Mouse (Mus musculus): ENCODE measurements at regions not wholly inside any gene's neighbourhood (a gene's known extent, or its start where the extent isn't known, plus 50 kb on each side); places are given as distances from the start of the nearest gene placed in this dataset.
"Not testable (repeated sequence)": the region's sequence is repeated elsewhere in the genome, so short reads cannot be mapped to it uniquely, and the experiment has no call there.

GRCm38 (mm10) chr10:112613751-112614150 lies 315.1 kb downstream of the Atxn7l3b start:
- Histone ChIP-seq H3K9me3 (ENCODE audit: control insufficient read depth, low read length) (no peaks in the 10 kb centered on the region), H3K27me3 (replicated peaks; ENCODE audit: control insufficient read depth, insufficient read depth, low read length) (no peaks in the 10 kb centered on the region), H3K4me2 (no peak overlapping the region), H3K36me3 (ENCODE audit: control insufficient read depth, insufficient read depth, low read length) (no peaks in the 10 kb centered on the region), H3K27ac (ENCODE audit: low read depth, low read length) (no peak overlapping the region), H3K4me3 (ENCODE audit: low read depth, low read length) (no peak overlapping the region), H3K4me1 (replicated peaks; ENCODE audit: control insufficient read depth, insufficient read depth, low read length) (no peaks in the 10 kb centered on the region), H3K9ac (ENCODE audit: low read depth, low read length) (no peak overlapping the region)
- 81% methylated on average over 2 of the region's 2 CpGs for WGBS
- ATAC-seq (replicated peaks; ENCODE audit: low FRiP score) (no peak), DNase-seq (ENCODE audit: low spot score) (no peak)

GRCm38 (mm10) chr10:112614226-112614625 lies 314.6 kb downstream of the Atxn7l3b start:
- no peak for DNase-seq (ENCODE audit: low spot score)
- H3K27me3 ChIP-seq (replicated peaks; ENCODE audit: control insufficient read depth, insufficient read depth, low read length) = no peaks in the 10 kb centered on the region
- 60% methylated on average over 3 of the region's 3 CpGs for WGBS
- no peaks in the 10 kb centered on the region for H3K9me3 ChIP-seq (ENCODE audit: control insufficient read depth, low read length)
- H3K4me1 ChIP-seq (replicated peaks; ENCODE audit: control insufficient read depth, insufficient read depth, low read length) = no peaks in the 10 kb centered on the region
- no peak overlapping the region for H3K27ac ChIP-seq (ENCODE audit: low read depth, low read length)
- no peak overlapping the region for H3K4me2 ChIP-seq
- H3K36me3 ChIP-seq (ENCODE audit: control insufficient read depth, insufficient read depth, low read length) = no peaks in the 10 kb centered on the region
- ATAC-seq (replicated peaks; ENCODE audit: low FRiP score) = no peak
- H3K9ac ChIP-seq (ENCODE audit: low read depth, low read length) = no peak overlapping the region
- no peak overlapping the region for H3K4me3 ChIP-seq (ENCODE audit: low read depth, low read length)

- Histone ChIP-seq H3K9ac (ENCODE audit: low read depth, low read length) (no peak overlapping the region), H3K27me3 (replicated peaks; ENCODE audit: control insufficient read depth, insufficient read depth, low read length) (no peaks in the 10 kb centered on the region), H3K27ac (ENCODE audit: low read depth, low read length) (no peak overlapping the region), H3K9me3 (ENCODE audit: control insufficient read depth, low read length) (no peaks in the 10 kb centered on the region), H3K4me3 (ENCODE audit: low read depth, low read length) (no peak overlapping the region), H3K36me3 (ENCODE audit: control insufficient read depth, insufficient read depth, low read length) (no peaks in the 10 kb centered on the region), H3K4me1 (replicated peaks; ENCODE audit: control insufficient read depth, insufficient read depth, low read length) (no peaks in the 10 kb centered on the region), H3K4me2 (no peak overlapping the region)
- no peak for ATAC-seq (replicated peaks; ENCODE audit: low FRiP score)
- no peak for DNase-seq (ENCODE audit: low spot score)
- WGBS = 79% methylated on average over 3 of the region's 3 CpGs
These were observed 309.1 kb downstream of the Atxn7l3b start for GRCm38 (mm10) chr10:112619740-112620139.

GRCm38 (mm10) chr10:112629752-112630151 lies 299.0 kb downstream of the Atxn7l3b start:
- Histone ChIP-seq H3K36me3 (ENCODE audit: control insufficient read depth, insufficient read depth, low read length) (no peaks in the 10 kb centered on the region), H3K27me3 (replicated peaks; ENCODE audit: control insufficient read depth, insufficient read depth, low read length) (no peaks in the 10 kb centered on the region), H3K27ac (ENCODE audit: low read depth, low read length) (no peak overlapping the region), H3K9me3 (ENCODE audit: control insufficient read depth, low read length) (no peaks in the 10 kb centered on the region), H3K4me1 (replicated peaks; ENCODE audit: control insufficient read depth, insufficient read depth, low read length) (no peaks in the 10 kb centered on the region), H3K9ac (ENCODE audit: low read depth, low read length) (no peak overlapping the region), H3K4me2 (no peak overlapping the region), H3K4me3 (ENCODE audit: low read depth, low read length) (no peak overlapping the region)
- ATAC-seq (replicated peaks; ENCODE audit: low FRiP score) = peak; percentile 54; the same call in 1 of the 2 replicates
- no peak for DNase-seq (ENCODE audit: low spot score)
- 69% methylated on average over 3 of the region's 3 CpGs for WGBS

- no peak overlapping the region for H3K27ac ChIP-seq (ENCODE audit: low read depth, low read length)
- H3K4me2 ChIP-seq = no peak overlapping the region
- no peaks in the 10 kb centered on the region for H3K27me3 ChIP-seq (replicated peaks; ENCODE audit: control insufficient read depth, insufficient read depth, low read length)
- ATAC-seq (replicated peaks; ENCODE audit: low FRiP score) (no peak), DNase-seq (ENCODE audit: low spot score) (no peak)
- H3K4me1 ChIP-seq (replicated peaks; ENCODE audit: control insufficient read depth, insufficient read depth, low read length) = no peaks in the 10 kb centered on the region
- no peaks in the 10 kb centered on the region for H3K9me3 ChIP-seq (ENCODE audit: control insufficient read depth, low read length)
- no peaks in the 10 kb centered on the region for H3K36me3 ChIP-seq (ENCODE audit: control insufficient read depth, insufficient read depth, low read length)
- no peak overlapping the region for H3K4me3 ChIP-seq (ENCODE audit: low read depth, low read length)
- H3K9ac ChIP-seq (ENCODE audit: low read depth, low read length) = no peak overlapping the region
- 59% methylated on average over 1 of the region's 1 CpGs for WGBS
These were observed 293.6 kb downstream of the Atxn7l3b start for GRCm38 (mm10) chr10:112635199-112635598.

- Histone ChIP-seq H3K27ac (ENCODE audit: low read depth, low read length) (no peak overlapping the region), H3K9ac (ENCODE audit: low read depth, low read length) (no peak overlapping the region), H3K4me2 (no peak overlapping the region), H3K27me3 (replicated peaks; ENCODE audit: control insufficient read depth, insufficient read depth, low read length) (no peaks in the 10 kb centered on the region), H3K9me3 (ENCODE audit: control insufficient read depth, low read length) (no peaks in the 10 kb centered on the region), H3K36me3 (ENCODE audit: control insufficient read depth, insufficient read depth, low read length) (no peaks in the 10 kb centered on the region), H3K4me1 (replicated peaks; ENCODE audit: control insufficient read depth, insufficient read depth, low read length) (no peaks in the 10 kb centered on the region), H3K4me3 (ENCODE audit: low read depth, low read length) (no peak overlapping the region)
- DNase-seq (ENCODE audit: low spot score) (no peak), ATAC-seq (replicated peaks; ENCODE audit: low FRiP score) (no peak)
- 82% methylated on average over 2 of the region's 2 CpGs for WGBS
These were observed 292.2 kb downstream of the Atxn7l3b start for GRCm38 (mm10) chr10:112636574-112636973.

GRCm38 (mm10) chr10:112640551-112640950 lies 288.2 kb downstream of the Atxn7l3b start:
- not testable (repeated sequence) for H3K4me1 ChIP-seq (replicated peaks; ENCODE audit: control insufficient read depth, insufficient read depth, low read length); H3K27ac ChIP-seq (ENCODE audit: low read depth, low read length); H3K9ac ChIP-seq (ENCODE audit: low read depth, low read length); H3K27me3 ChIP-seq (replicated peaks; ENCODE audit: control insufficient read depth, insufficient read depth, low read length); DNase-seq (ENCODE audit: low spot score); H3K9me3 ChIP-seq (ENCODE audit: control insufficient read depth, low read length); H3K36me3 ChIP-seq (ENCODE audit: control insufficient read depth, insufficient read depth, low read length); H3K4me2 ChIP-seq; H3K4me3 ChIP-seq (ENCODE audit: low read depth, low read length); ATAC-seq (replicated peaks; ENCODE audit: low FRiP score)
- WGBS = 64% methylated on average over 1 of the region's 1 CpGs

- H3K4me2 ChIP-seq = no peak overlapping the region
- H3K9ac ChIP-seq (ENCODE audit: low read depth, low read length) = no peak overlapping the region
- no peak overlapping the region for H3K4me3 ChIP-seq (ENCODE audit: low read depth, low read length)
- no peaks in the 10 kb centered on the region; the same call in 1 of the 2 replicates for H3K9me3 ChIP-seq (ENCODE audit: control insufficient read depth, low read length)
- WGBS = 84% methylated on average over 3 of the region's 3 CpGs
- H3K27me3 ChIP-seq (replicated peaks; ENCODE audit: control insufficient read depth, insufficient read depth, low read length) = no peaks in the 10 kb centered on the region
- no peak for ATAC-seq (replicated peaks; ENCODE audit: low FRiP score)
- H3K27ac ChIP-seq (ENCODE audit: low read depth, low read length) = no peak overlapping the region
- no peaks in the 10 kb centered on the region for H3K4me1 ChIP-seq (replicated peaks; ENCODE audit: control insufficient read depth, insufficient read depth, low read length)
- no peak for DNase-seq (ENCODE audit: low spot score)
- no peaks in the 10 kb centered on the region for H3K36me3 ChIP-seq (ENCODE audit: control insufficient read depth, insufficient read depth, low read length)
These were observed 279.8 kb downstream of the Atxn7l3b start for GRCm38 (mm10) chr10:112648986-112649385.
